Mouse (Mus musculus) lung, adult 2 months (tissue): Measurements from ENCODE around the gene Bcl2l14. TPM values are rescaled to one million over a fixed set of nuclear protein-coding genes. Genes with fewer than 3 reads are reported as not detected.

Experiments used
- DNase-seq: peaks from one replicate; pipeline ENCODE4 v3.0.0; 2022
- H3K4me1 ChIP-seq: fragments of 200-500 bp; 2 replicates; pipeline ENCODE4 v1.6.1; 2011; ENCODE audit warnings: low read length; ENCODE audit not compliant: control insufficient read depth, insufficient read depth
- H3K4me3 ChIP-seq: fragments of 200-500 bp; replicated peaks from 2 replicates; pipeline ENCODE3; 2011; ENCODE audit warnings: low read depth, mild to moderate bottlenecking, control low read depth, low read length; ENCODE audit errors: extremely low read depth
- CTCF ChIP-seq: fragments of 200-500 bp; IDR thresholded peaks from 2 replicates; pipeline ENCODE4 v1.5.1; 2011; ENCODE audit warnings: mild to moderate bottlenecking, low read length, control low read depth; ENCODE audit not compliant: insufficient read depth
- POLR2A ChIP-seq: fragments of 200-500 bp; IDR thresholded peaks from 2 replicates; pipeline ENCODE4 v1.6.1; 2011; ENCODE audit warnings: low read depth, mild to moderate bottlenecking, control low read depth, low read length, borderline replicate concordance; ENCODE audit errors: extremely low read depth
- WGBS: fragments of 180-500 bp; shearing (Covaris S2); methylation state at CpG from one replicate; pipeline ENCODE4 v1.1.7; 2018; 5-methylcytosine and 5-hydroxymethylcytosine counted together
- polyA plus RNA-seq: library from polyadenylated mRNA; depleted of rRNA; stranded (reverse); fragments of >200 nt; gene quantifications from 2 replicates; pipeline ENCODE4 v1.2.3, GENCODE M21; 2012

The Bcl2l14 gene
- polyA plus RNA-seq, 1 experiment, result 1.2 TPM

DNA sequence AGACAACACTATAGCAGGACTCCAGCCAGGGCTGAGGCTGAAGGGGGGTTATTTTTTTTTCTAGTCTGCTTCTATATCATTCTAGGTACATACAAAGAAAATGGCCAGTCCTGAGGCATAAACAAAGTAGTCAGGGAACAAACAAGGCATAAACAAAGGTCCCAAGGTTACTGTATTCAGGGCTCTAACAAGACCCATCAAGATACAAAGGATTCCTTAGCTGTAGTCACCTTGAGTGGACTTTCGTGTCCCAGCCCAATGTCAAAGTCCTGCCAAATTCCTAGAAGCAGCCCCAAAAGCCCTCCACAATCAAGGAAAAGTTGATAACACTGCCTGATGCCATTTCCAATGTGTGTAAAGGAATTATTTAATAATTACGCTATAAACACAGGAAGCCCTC, 5.3 kb upstream of the Bcl2l14 start:
- Histone ChIP-seq H3K4me3 (no peak overlapping the region), H3K4me1 (no peaks in the 10 kb centered on the region)
- DNase-seq, result no peak
- no peak for TF ChIP-seq POLR2A
- TF ChIP-seq CTCF, result no peak
- 77% methylated on average over 2 of the region's 2 CpGs for WGBS

GRCm38 (mm10) chr6:134402914-134403683, 7.0 kb downstream of the Bcl2l14 start:
- no peak overlapping the region for H3K4me3 ChIP-seq
- no peaks in the 10 kb centered on the region; the same call in 1 of the 2 replicates for H3K4me1 ChIP-seq
- peak; percentile 54 for DNase-seq
- TF ChIP-seq POLR2A, result no peak
- TF ChIP-seq CTCF, result peak; percentile 79
- WGBS, result 36% methylated on average over 16 of the region's 16 CpGs

- Histone ChIP-seq H3K4me1 (no peaks in the 10 kb centered on the region; the same call in 1 of the 2 replicates), H3K4me3 (no peak overlapping the region)
- TF ChIP-seq CTCF (no peak), POLR2A (no peak)
- no peak for DNase-seq
- 61% methylated on average over 9 of the region's 9 CpGs for WGBS
Measured at GRCm38 (mm10) chr6:134403684-134404070, 7.6 kb downstream of the Bcl2l14 start.

GRCm38 (mm10) chr6:134407226-134407625, 11.1 kb downstream of the Bcl2l14 start:
- DNase-seq, result no peak
- Histone ChIP-seq H3K4me3 (no peak overlapping the region), H3K4me1 (no peaks in the 10 kb centered on the region; the same call in 1 of the 2 replicates)
- TF ChIP-seq CTCF (no peak), POLR2A (no peak)
- 51% methylated on average over 5 of the region's 5 CpGs for WGBS

DNA sequence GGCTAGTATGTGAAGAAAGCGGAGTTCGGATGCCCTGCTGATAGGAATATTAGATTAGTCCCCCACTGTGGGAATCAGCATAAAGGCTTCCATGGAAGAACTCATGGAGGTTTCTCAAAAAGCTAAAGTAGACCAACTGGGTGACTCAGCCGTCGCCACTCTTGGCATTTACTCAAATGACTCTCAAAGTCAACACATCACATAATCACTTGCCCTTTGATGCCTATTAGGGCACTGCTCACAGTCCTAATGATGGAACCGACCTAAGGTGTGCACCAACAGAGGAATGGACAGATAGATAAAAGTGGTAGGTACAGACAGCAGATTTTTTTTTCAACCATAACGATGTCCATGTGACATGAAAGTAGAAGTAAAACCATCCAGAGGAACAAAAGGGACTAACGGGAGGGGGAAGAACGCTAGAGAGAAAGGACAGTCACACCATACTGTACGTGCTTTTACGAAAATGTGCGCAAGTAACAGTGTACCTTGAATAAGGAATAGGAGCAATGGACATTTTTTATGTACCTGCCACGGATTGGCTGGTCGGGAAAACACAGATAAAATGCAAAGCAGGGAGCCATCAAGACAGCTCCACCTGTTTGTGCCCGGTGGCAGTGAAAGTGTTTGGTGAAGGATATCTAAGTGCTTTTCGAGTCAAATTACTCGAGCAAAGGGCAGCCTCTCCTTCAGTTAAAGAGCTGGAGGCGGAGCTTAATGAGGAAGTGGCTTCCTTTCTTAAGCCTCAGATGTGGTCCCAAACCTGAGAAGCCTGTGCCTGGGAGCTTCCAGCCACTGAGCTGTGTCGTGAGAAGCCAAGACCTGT, 17.8 kb downstream of the Bcl2l14 start:
- 43% methylated on average over 18 of the region's 18 CpGs for WGBS
- Histone ChIP-seq H3K4me3 (peak overlapping the region; percentile 36), H3K4me1 (no peaks in the 10 kb centered on the region)
- peak; percentile 28; the same call in 1 of the 2 replicates for TF ChIP-seq POLR2A
- TF ChIP-seq CTCF, result no peak
- DNase-seq, result peak; percentile 34

GRCm38 (mm10) chr6:134414532-134414883, 18.4 kb downstream of the Bcl2l14 start:
- 55% methylated on average over 4 of the region's 4 CpGs for WGBS
- no peak for DNase-seq
- TF ChIP-seq CTCF (no peak), POLR2A (no peak)
- Histone ChIP-seq H3K4me1 (no peaks in the 10 kb centered on the region), H3K4me3 (peak overlapping the region; percentile 36)

DNA sequence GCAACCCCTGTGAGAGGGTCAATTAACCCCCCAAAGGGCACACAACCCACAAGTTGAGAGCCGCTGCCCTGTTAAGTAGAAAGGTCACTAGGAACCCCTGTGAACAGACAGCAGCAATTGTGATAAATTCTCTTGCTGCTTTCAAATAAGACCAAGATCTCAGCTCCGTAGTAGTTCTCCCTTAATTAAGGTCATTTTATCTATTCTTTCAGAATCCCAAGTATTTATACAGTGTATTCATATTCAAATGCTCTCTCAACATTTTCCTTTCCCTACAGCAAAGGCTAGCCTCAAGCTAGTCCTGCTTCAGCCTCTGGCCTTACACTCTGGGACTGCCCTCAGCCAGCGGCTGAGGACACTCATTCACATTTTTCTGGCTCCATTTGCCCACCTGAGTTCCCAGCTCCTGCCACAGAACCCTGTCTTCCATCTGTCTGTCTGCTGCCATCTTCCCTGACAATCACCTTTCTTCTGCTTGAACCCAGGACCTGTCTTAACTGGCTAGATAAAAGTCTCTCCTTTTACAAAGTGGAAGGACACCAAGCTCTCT, 20.5 kb downstream of the Bcl2l14 start:
- no peak for TF ChIP-seq CTCF
- no peak for TF ChIP-seq POLR2A
- H3K4me1 ChIP-seq, result no peaks in the 10 kb centered on the region
- DNase-seq, result no peak
- WGBS, result 82% methylated on average over 3 of the region's 3 CpGs
- no peak overlapping the region for H3K4me3 ChIP-seq

- Histone ChIP-seq H3K4me1 (no peaks in the 10 kb centered on the region), H3K4me3 (no peak overlapping the region)
- DNase-seq, result no peak
- no peak for TF ChIP-seq POLR2A
- no peak for TF ChIP-seq CTCF
- 63% methylated on average over 3 of the region's 3 CpGs for WGBS
Measured at GRCm38 (mm10) chr6:134417886-134418285, 21.8 kb downstream of the Bcl2l14 start.

- WGBS, result 51% methylated on average over 8 of the region's 8 CpGs
- H3K4me3 ChIP-seq, result no peak overlapping the region
- no peak for TF ChIP-seq POLR2A
- no peak for TF ChIP-seq CTCF
- DNase-seq, result no peak
- no peaks in the 10 kb centered on the region for H3K4me1 ChIP-seq
Measured at GRCm38 (mm10) chr6:134420375-134420774, 24.3 kb downstream of the Bcl2l14 start.

GRCm38 (mm10) chr6:134421921-134422320, 25.8 kb downstream of the Bcl2l14 start:
- 70% methylated on average over 6 of the region's 6 CpGs for WGBS
- no peak for TF ChIP-seq CTCF
- no peak for TF ChIP-seq POLR2A
- DNase-seq, result no peak
- Histone ChIP-seq H3K4me1 (no peaks in the 10 kb centered on the region; the same call in 1 of the 2 replicates), H3K4me3 (no peak overlapping the region)
